ENCODE assay signal across 10 mouse cellular contexts in the genomic region with DNA sequence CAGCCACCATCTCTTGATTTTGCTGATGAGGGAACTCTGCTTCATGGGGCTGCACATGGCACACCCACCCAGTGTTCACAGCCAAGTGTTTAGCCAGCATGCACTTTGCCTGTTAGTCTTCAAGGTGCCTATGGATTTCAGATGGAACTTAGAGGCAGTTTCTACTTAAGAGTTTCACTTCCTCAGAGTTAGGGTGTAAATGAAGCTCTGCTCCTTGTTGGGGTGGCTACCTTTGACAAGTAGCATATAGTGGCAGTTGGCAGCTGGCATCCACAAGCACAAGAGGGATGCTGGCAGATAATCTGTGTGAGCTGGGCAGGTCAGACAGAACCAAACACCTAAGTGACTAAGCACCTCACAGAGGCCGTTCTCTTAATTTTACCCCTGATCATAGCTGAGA.
DNase-seq lines count a peak whose midpoint lies in the region; ATAC-seq lines count a peak whose summit lies in the region.
"Had no signal": no experiment of that assay in that cellular context is flagged by ENCODE, and none has a peak within 500 bp of the region (broad histone marks: within the 10 kb centered on the region; RNA-seq: fewer than 3 reads in every experiment).

No protein-coding gene starts in this region.

- DNase-seq in heart, postnatal 10 days: no peak
- DNase-seq in lung, postnatal 25 days (ENCODE audit: low spot score): no peak
- DNase-seq in layer of hippocampus, postnatal 10 days (ENCODE audit: low spot score in 2 of 2): no peak
- DNase-seq in spleen, postnatal 10 days (ENCODE audit: low spot score in 2 of 2): no peak
- DNase-seq: adrenal gland, postnatal 25 days; cerebellum, adult 11 months had no signal

- 67% methylated on average over 1 of the region's 1 CpGs for WGBS in heart, embryonic 13.5 days
- WGBS in lung, embryonic 15.5 days: 44% methylated on average over 1 of the region's 1 CpGs
- 50% methylated on average over 1 of the region's 1 CpGs for WGBS in stomach, embryonic 15.5 days

- 0 out of 2 replicates have a peak, but pooled peaks cover 6% of the 10 kb centered on the region for H3K36me3 ChIP-seq in heart, embryonic 13.5 days
- no peaks in the 10 kb centered on the region for H3K36me3 ChIP-seq in lung, embryonic 15.5 days
- no peaks in the 10 kb centered on the region for H3K36me3 ChIP-seq in stomach, embryonic 15.5 days

- no peaks in the 10 kb centered on the region for H3K9me3 ChIP-seq in heart, embryonic 13.5 days
- no peaks in the 10 kb centered on the region for H3K9me3 ChIP-seq in lung, embryonic 15.5 days
- no peaks in the 10 kb centered on the region for H3K9me3 ChIP-seq in stomach, embryonic 15.5 days

- intact Hi-C loops in heart, postnatal 10 days (cut with DNase I): no loop called here

- no peak overlapping the region for H3K9ac ChIP-seq in heart, embryonic 13.5 days
- H3K9ac ChIP-seq in lung, embryonic 15.5 days: no peak overlapping the region
- H3K9ac ChIP-seq in stomach, embryonic 15.5 days: no peak overlapping the region

- 0 out of 2 replicates have a peak overlapping the region, but pooled peaks have one; percentile 5 for H3K4me2 ChIP-seq in heart, embryonic 13.5 days
- no peak overlapping the region for H3K4me2 ChIP-seq in lung, embryonic 15.5 days
- no peak overlapping the region for H3K4me2 ChIP-seq in stomach, embryonic 15.5 days

- H3K27me3 ChIP-seq in heart, embryonic 13.5 days (replicated peaks): no peaks in the 10 kb centered on the region
- no peaks in the 10 kb centered on the region for H3K27me3 ChIP-seq in lung, embryonic 15.5 days
- no peaks in the 10 kb centered on the region for H3K27me3 ChIP-seq in stomach, embryonic 15.5 days (replicated peaks)

- peak overlapping the region; percentile 71 for H3K27ac ChIP-seq in heart, embryonic 13.5 days (replicated peaks)
- peak overlapping the region; percentile 78 for H3K27ac ChIP-seq in lung, embryonic 15.5 days
- H3K27ac ChIP-seq in stomach, embryonic 15.5 days: peak overlapping the region; percentile 75

- no peak for ATAC-seq in heart, embryonic 13.5 days (ENCODE audit: extremely low read depth, insufficient number of reproducible peaks, low FRiP score, low TSS enrichment)
- no peak for ATAC-seq in lung, embryonic 15.5 days (ENCODE audit: borderline replicate concordance, extremely low read depth, low FRiP score, low TSS enrichment)
- ATAC-seq in granulocyte monocyte progenitor cell, adult 5-6 weeks (replicated peaks; ENCODE audit: poor library complexity, severe bottlenecking): peak; percentile 76
- no peak for ATAC-seq in stomach, embryonic 15.5 days (ENCODE audit: insufficient read depth, low FRiP score, low read depth)

- peaks cover 40% of the 10 kb centered on the region for H3K4me1 ChIP-seq in heart, embryonic 13.5 days
- peaks cover 35% of the 10 kb centered on the region for H3K4me1 ChIP-seq in lung, embryonic 15.5 days
- H3K4me1 ChIP-seq in stomach, embryonic 15.5 days: peaks cover 11% of the 10 kb centered on the region

- no peak overlapping the region for H3K4me3 ChIP-seq in heart, embryonic 13.5 days
- no peak overlapping the region for H3K4me3 ChIP-seq in lung, embryonic 15.5 days
- H3K4me3 ChIP-seq in stomach, embryonic 15.5 days (replicated peaks): no peak overlapping the region
